Comparison of ENCODE assay signal across 9 mouse cellular contexts in the genomic region with DNA sequence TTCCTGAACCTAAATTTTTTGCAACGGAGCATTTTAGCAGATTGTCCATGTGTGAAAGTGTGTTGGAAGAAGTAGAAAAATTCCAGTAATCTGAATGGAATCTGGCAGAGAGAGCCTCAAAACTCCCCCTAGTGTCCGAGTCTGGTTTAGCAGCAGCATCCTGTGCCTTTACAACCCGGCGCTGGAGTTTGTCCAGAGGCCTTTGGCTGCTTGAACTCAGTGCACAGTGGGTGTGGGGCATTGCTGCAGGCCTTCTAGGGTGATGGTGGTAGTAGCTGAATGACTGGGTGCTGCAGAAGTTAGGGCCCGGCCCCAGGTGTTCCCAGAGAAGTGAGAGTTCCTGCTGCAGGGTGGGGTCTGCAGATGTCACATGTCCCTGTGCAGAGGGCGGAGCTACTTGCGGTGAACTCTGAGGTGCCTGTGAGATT.
A peak's percentile ranks its signal among the peaks of the same experiment; 100 is the strongest.
DNase-seq lines count a peak whose midpoint lies in the region; ATAC-seq and TF ChIP-seq lines count a peak whose summit lies in the region.
"Had no signal": no experiment of that assay in that cellular context is flagged by ENCODE, and none has a peak within 500 bp of the region (broad histone marks: within the 10 kb centered on the region; RNA-seq: fewer than 3 reads in every experiment).

No protein-coding gene starts in this region.

- TF ChIP-seq CTCF in E14TG2a.4 (conservative IDR thresholded peaks at IDR 0.05; ENCODE audit: low read length): peak; percentile 89

- DNase-seq in CD4-positive, CD25-positive, alpha-beta regulatory T cell, adult 2 months (ENCODE audit: low read depth, low spot score): peak; percentile 62
- DNase-seq in c-Kit-positive CD71-positive TER-119-positive erythroid progenitor cells, embryonic 14.5 days (ENCODE audit: low spot score): peak; percentile 34
- DNase-seq in frontal cortex, adult 2 months (ENCODE audit: extremely low spot score in 1 of 2, low spot score in 1 of 2): peak; percentile 26 to 86
- peak; percentile 91 for DNase-seq in kidney, adult 9 months
- no peak for DNase-seq in liver, embryonic 13.5 days
- DNase-seq in right cerebral cortex, adult 18-20 months: peak; percentile 53

- no peak overlapping the region for H3K27ac ChIP-seq in liver, embryonic 13.5 days
- H3K27ac ChIP-seq: limb, embryonic 13.5 days had no signal

- ATAC-seq in CD4-positive, CD25-positive, alpha-beta regulatory T cell, adult 4 months: no peak
- no peak for ATAC-seq in liver, embryonic 13.5 days (ENCODE audit: low read depth)

- H3K27me3 ChIP-seq in E14TG2a.4 (ENCODE audit: insufficient read depth, low read length): peaks cover 33% of the 10 kb centered on the region
- H3K27me3 ChIP-seq in liver, embryonic 13.5 days: peaks cover 43% of the 10 kb centered on the region

- peaks cover 50% of the 10 kb centered on the region for H3K4me1 ChIP-seq in E14TG2a.4 (replicated peaks; ENCODE audit: low read depth, low read length)
- H3K4me1 ChIP-seq in liver, embryonic 13.5 days (replicated peaks): peaks cover 16% of the 10 kb centered on the region

- 18% methylated on average over 7 of the region's 7 CpGs for WGBS in liver, embryonic 13.5 days (ENCODE audit: insufficient replicate concordance)

- H3K9me3 ChIP-seq in E14TG2a.4 (ENCODE audit: low read length): no peaks in the 10 kb centered on the region
- no peaks in the 10 kb centered on the region for H3K9me3 ChIP-seq in liver, embryonic 13.5 days (replicated peaks)
- H3K9me3 ChIP-seq: limb, embryonic 13.5 days had no signal

- H3K9ac ChIP-seq in liver, embryonic 13.5 days: no peak overlapping the region
- H3K9ac ChIP-seq: limb, embryonic 13.5 days had no signal

- H3K4me2 ChIP-seq in liver, embryonic 13.5 days: peak overlapping the region; percentile 33; the same call in 1 of the 2 replicates
- H3K4me2 ChIP-seq: limb, embryonic 13.5 days had no signal

- H3K4me3 ChIP-seq in E14TG2a.4 (replicated peaks; ENCODE audit: low read length): 0 out of 2 replicates have a peak overlapping the region, but pooled peaks have one; percentile 23
- H3K4me3 ChIP-seq in liver, embryonic 13.5 days (replicated peaks): no peak overlapping the region
- H3K4me3 ChIP-seq: limb, embryonic 13.5 days had no signal

- no peaks in the 10 kb centered on the region for H3K36me3 ChIP-seq in E14TG2a.4 (ENCODE audit: insufficient read depth, low read length)
- H3K36me3 ChIP-seq in liver, embryonic 13.5 days: no peaks in the 10 kb centered on the region
- H3K36me3 ChIP-seq: limb, embryonic 13.5 days had no signal
